Mouse (Mus musculus) olfactory bulb, adult 2 months (tissue): Measurements from ENCODE around the gene Prkcb.

Source experiments
- CTCF ChIP-seq: fragments of 200-500 bp; IDR thresholded peaks from 2 replicates; pipeline ENCODE4 v1.5.1; 2012; ENCODE audit warnings: low read depth, mild to moderate bottlenecking, low read length, moderate library complexity; ENCODE audit not compliant: insufficient read depth
- POLR2A ChIP-seq: fragments of 200-500 bp; IDR thresholded peaks from 2 replicates; pipeline ENCODE4 v1.6.1; 2012; ENCODE audit warnings: mild to moderate bottlenecking, low read depth, low read length, moderate library complexity; ENCODE audit not compliant: insufficient read depth

GRCm38 (mm10) chr7:122294111-122294510, 5.6 kb downstream of the Prkcb start:
- TF ChIP-seq CTCF (no peak), POLR2A (no peak)
